Mouse (Mus musculus) cortical plate, adult 2 months (tissue): ENCODE measurements around the gene Spc24.

Experiments
- CTCF ChIP-seq: fragments of 200-500 bp; IDR thresholded peaks from 2 replicates; pipeline ENCODE4 v1.5.1; 2011; ENCODE audit warnings: mild to moderate bottlenecking, control low read depth, low read length; ENCODE audit not compliant: insufficient read depth; ENCODE audit errors: extremely low read depth
- POLR2A ChIP-seq: fragments of 200-500 bp; IDR thresholded peaks from 2 replicates; pipeline ENCODE4 v1.6.1; 2011; ENCODE audit warnings: mild to moderate bottlenecking, low read length, control low read depth; ENCODE audit not compliant: insufficient read depth; ENCODE audit errors: extremely low read depth

GRCm38 (mm10) chr9:21781657-21782468, 21.8 kb upstream of the Spc24 start:
- TF ChIP-seq CTCF (no peak), POLR2A (no peak)
